Mouse (Mus musculus): ENCODE data around the gene Dcdc2a.

Dcdc2a gene

GRCm38 (mm10) chr13:25177835-25178234, 122.0 kb downstream of the Dcdc2a start:
- DNase-seq (ENCODE audit: extremely low read depth, low read depth) = no peak

- no peak for DNase-seq (ENCODE audit: extremely low read depth, low read depth)
Measured at GRCm38 (mm10) chr13:25178236-25179001, 122.6 kb downstream of the Dcdc2a start.

DNA sequence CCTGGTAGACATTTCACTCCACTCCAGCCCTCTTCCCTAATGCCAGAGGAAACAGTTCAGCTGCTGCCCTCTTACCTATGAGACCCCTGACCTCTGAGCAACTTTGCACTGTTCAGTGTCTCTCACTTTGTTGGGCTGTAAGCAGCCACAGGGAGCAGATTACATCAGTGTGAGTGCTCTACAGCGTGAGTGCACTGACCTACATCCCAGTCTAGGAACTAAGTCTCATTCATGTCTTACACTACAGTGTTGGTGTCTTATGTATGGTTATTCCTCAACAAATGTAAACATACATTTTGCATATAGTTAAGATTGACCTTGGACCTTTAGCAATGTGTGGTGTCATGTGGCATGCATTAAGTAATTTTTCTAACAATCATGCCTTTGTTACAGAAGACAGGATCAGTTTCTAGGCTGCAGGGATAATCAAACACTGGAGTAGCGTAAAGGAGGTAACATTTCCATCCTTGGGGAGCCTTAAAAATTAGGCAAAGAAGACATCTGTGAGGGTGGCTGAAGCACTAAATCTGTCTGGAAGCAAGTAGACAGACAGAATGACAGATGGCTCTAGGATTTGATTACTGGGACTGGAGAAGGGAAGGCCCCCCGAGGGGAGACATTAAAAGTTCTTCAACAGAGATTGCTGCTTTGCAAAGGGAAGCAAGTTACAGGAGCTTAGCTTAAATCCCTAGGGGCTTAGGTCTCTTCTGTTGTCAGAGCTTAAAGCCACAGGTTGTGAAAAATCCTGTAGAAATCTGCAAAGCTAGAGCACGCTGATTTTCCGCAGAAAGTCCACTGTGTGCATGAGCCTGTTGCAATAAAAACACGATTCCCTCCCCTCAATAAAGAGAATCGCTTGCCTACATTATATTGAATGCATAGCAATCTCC, 130.9 kb downstream of the Dcdc2a start:
- DNase-seq (ENCODE audit: extremely low read depth, low read depth) = no peak

- DNase-seq (ENCODE audit: extremely low read depth, low read depth) = no peak
Measured at GRCm38 (mm10) chr13:25187326-25187710, 131.5 kb downstream of the Dcdc2a start.

DNA sequence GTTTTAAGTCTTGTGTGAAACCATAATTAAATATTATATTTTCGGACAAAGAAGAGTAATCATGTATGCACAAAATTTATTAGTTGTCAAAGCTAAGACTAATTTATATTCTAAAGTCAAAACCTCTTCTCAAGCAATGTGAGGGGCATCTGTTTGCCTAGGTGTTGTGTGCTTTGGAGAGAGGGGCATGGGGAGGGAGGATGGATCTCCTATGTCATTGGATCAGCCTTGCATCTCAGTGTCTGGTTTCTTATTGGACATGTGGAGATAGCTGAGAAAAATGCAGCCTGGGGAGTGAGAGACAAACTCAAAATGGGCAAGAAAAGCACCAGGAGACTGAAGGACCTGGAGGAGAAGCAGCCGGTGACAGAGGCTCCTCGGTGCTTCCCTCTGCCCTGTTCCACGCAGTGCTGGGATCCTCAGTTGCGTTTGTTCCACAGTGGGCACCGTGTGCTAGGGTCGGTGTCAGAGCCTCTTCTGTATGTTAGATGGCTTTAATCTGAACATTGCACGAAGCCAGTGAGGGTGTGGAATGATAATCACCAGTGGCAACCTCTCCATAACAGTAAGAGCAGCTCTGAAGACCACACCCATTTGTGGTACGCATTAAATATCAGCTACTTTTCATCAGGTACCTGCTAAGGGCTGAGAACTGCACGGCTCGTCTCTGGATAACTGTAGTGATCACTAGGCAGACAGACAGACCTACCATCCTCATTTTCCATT, 133.8 kb downstream of the Dcdc2a start:
- no peak for DNase-seq (ENCODE audit: extremely low read depth, low read depth)

GRCm38 (mm10) chr13:25190218-25190617, 134.4 kb downstream of the Dcdc2a start:
- DNase-seq (ENCODE audit: extremely low read depth, low read depth) = no peak

DNA sequence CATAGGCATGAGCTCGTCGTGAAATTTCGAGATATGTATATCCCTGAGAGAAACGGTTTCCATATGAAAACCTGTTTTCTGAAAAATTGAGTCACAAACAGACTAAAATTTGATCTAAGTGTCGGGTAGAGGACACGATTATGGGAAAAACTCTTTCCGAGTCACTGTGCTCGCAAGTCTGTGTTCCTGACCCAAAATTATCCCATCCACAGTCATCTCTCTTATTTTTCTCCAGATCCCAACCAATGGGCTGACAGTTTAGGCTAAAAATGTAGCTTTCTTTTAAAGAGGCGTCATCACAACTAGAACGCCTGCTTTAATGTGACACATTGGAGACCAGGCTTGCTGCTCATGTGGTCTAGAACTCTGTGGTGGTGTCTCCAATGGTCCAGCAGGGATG, 139.9 kb downstream of the Dcdc2a start:
- DNase-seq (ENCODE audit: extremely low read depth, low read depth) = no peak

DNA sequence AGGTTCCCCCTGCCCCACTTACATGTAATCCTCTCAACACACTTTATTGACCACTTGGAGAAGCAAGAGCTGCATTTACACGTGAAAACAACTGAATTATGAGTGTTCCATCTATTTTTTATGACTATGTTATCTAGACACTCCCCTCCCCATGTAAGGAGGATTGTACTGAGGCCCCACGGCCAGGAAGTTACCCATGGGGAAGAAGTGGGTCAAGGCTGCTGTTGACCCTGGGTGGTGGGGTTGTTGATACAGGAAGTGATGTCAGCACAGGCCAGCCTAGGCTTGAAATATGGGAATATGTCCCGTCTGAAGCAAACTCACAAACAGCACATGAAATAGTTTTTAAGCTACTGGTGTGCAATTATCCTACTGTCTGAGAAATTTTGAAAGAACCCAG, 144.1 kb downstream of the Dcdc2a start:
- DNase-seq (ENCODE audit: extremely low read depth, low read depth) = no peak

DNA sequence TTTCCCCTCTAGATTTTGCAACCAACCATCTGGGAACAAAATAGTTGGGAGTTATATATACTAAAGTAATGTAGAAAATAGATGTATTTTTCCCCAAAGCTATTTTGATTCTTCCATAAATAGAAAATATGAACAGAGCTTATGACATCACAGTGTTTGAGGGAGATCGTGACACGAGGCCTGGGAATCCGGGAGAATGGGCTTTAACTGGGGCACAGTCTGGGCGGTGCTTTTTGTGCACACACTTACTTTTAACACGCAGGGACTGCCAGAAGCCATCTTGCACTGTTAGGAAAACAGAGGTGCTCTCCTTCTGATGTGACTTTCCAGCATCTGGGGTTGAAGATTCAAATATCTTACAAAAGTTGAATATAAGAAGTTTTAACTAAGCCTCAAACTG, 151.1 kb downstream of the Dcdc2a start:
- no peak for DNase-seq (ENCODE audit: extremely low read depth, low read depth)

- DNase-seq (ENCODE audit: extremely low read depth, low read depth) = peak; percentile 0
Measured at GRCm38 (mm10) chr13:25218394-25218793, 162.6 kb downstream of the Dcdc2a start.

- DNase-seq (ENCODE audit: extremely low read depth, low read depth) = no peak
Measured at GRCm38 (mm10) chr13:25220186-25220787, 164.5 kb downstream of the Dcdc2a start.

- no peak for DNase-seq (ENCODE audit: extremely low read depth, low read depth)
Measured at GRCm38 (mm10) chr13:25251893-25252292, 196.1 kb downstream of the Dcdc2a start.

DNA sequence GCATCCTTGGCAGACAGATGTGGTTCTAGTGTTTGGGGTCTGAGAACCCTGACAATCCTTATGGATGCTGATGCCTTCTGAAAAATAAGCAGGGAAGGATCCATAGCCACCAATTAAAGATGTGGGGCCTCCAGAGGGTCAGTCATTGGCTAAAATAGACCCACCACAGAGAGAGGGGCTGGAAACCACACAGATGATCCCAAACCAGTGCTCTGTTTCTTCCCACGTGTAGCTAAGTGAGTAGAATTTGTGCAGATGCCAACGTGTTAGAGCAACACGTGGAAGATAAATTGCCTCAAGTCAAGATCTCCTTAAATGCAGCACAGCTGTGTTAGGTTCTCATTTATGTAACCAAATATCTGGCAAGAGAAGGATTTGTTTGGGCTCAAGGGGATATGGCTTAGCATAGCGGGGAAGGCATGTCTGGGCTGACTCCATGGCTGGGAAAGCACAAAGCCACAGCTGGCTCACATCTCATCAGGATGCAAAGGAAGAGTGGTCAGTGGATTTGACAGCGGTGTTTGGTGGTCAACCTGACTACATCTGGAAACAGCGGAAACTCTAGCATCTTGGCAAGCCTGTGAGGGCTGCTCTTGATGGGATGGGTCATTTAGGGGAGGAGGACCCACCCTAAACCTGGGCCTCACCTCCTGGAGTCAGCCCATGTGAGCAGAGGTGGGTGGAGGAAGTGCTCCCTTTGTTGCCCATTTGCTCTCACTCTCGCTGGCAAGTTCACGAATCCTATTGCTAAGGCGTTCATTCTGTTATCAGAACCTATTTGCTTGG, 198.9 kb downstream of the Dcdc2a start:
- DNase-seq (ENCODE audit: extremely low read depth, low read depth) = no peak

DNA sequence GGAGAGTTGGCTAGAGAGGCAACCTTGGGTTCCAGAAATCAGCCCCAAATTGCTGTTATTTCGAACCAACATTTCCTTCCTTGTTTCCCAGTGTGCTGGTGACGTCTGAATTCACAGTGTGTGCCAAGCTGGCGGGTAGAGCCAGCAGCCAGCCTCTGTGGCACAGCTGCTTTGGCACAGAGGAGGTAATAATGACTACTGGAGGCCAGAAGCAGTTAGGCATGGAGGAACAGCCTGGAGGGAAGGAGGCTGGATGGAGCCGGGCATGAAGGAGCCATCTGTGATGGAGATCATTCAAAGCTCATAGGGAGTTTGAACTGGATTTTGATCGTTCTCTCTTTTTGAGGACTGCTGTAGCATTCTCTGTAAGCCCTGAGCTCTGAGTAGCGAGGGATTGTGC, 201.8 kb downstream of the Dcdc2a start:
- DNase-seq (ENCODE audit: extremely low read depth, low read depth) = no peak
